Mouse (Mus musculus): ENCODE data around the gene Il22. TPM values are rescaled to one million over a fixed set of nuclear protein-coding genes. Genes with fewer than 3 reads are reported as not detected.
"Not testable (repeated sequence)": the region's sequence is repeated elsewhere in the genome, so short reads cannot be mapped to it uniquely, and the experiment has no call there.

Il22 gene
- polyA plus RNA-seq (2014; fragmentation: Nextera tagmentation; extraction: Ambion mirVana) = not detected in 2 replicates

DNA sequence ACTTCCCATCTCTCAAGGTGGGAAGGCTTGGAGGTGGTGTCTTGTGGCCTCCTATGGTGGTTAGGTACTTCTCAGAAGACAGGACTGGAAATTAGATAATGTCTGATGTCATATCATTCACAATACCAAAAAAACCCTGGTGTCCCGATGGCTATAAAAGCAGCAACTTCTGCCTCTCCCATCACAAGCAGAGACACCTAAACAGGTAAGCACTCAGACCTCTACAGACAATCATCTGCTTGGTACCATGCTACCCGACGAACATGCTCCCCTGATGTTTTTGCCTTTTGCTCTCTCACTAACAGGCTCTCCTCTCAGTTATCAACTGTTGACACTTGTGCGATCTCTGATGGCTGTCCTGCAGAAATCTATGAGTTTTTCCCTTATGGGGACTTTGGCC, at the start of gene Il22:
Gene Il22 (plus strand): TSS at position 301 of the 400 bp plus-strand sequence.
- H3K4me3 ChIP-seq (ENCODE audit: low read depth, low read length) = no peak within 1 kb of the TSS
- no peaks in the 10 kb centered on the region for H3K4me1 ChIP-seq (ENCODE audit: control insufficient read depth, insufficient read depth, low read length)
- H3K9ac ChIP-seq (replicated peaks; ENCODE audit: low read depth, low read length) = no peak within 1 kb of the TSS
- no peaks in the 10 kb centered on the region for H3K9me3 ChIP-seq (ENCODE audit: control insufficient read depth, low read depth, low read length)
- H3K27ac ChIP-seq (ENCODE audit: low read length) = no peak within 1 kb of the TSS
- ATAC-seq (ENCODE audit: insufficient number of reproducible peaks, insufficient read depth, low FRiP score, low read depth) = no peak
- no peak within 1 kb of the TSS for H3K4me2 ChIP-seq (replicated peaks; ENCODE audit: low read depth, low read length)
- WGBS = 95% methylated on average over 4 of the region's 4 CpGs
- no peaks in the 10 kb centered on the region for H3K36me3 ChIP-seq (ENCODE audit: control insufficient read depth, insufficient read depth, low read length)
- no peaks in the 10 kb centered on the region for H3K27me3 ChIP-seq (ENCODE audit: control insufficient read depth, insufficient read depth, low read length)

GRCm38 (mm10) chr10:118155932-118156331, 48.8 kb upstream of the Il22 start:
- H3K36me3 ChIP-seq (ENCODE audit: control insufficient read depth, insufficient read depth, low read length) = peaks cover 22% of the 10 kb centered on the region
- H3K4me2 ChIP-seq (replicated peaks; ENCODE audit: low read depth, low read length) = no peak overlapping the region
- H3K9me3 ChIP-seq (ENCODE audit: control insufficient read depth, low read depth, low read length) = no peaks in the 10 kb centered on the region
- ATAC-seq (ENCODE audit: insufficient number of reproducible peaks, insufficient read depth, low FRiP score, low read depth) = no peak
- H3K9ac ChIP-seq (replicated peaks; ENCODE audit: low read depth, low read length) = no peak overlapping the region
- H3K27me3 ChIP-seq (ENCODE audit: control insufficient read depth, insufficient read depth, low read length) = no peaks in the 10 kb centered on the region
- no peaks in the 10 kb centered on the region for H3K4me1 ChIP-seq (ENCODE audit: control insufficient read depth, insufficient read depth, low read length)
- no peak overlapping the region for H3K4me3 ChIP-seq (ENCODE audit: low read depth, low read length)
- H3K27ac ChIP-seq (ENCODE audit: low read length) = no peak overlapping the region

- Histone ChIP-seq H3K36me3 (ENCODE audit: control insufficient read depth, insufficient read depth, low read length) (peaks cover 25% of the 10 kb centered on the region), H3K9me3 (ENCODE audit: control insufficient read depth, low read depth, low read length) (no peaks in the 10 kb centered on the region), H3K4me1 (ENCODE audit: control insufficient read depth, insufficient read depth, low read length) (no peaks in the 10 kb centered on the region), H3K4me3 (ENCODE audit: low read depth, low read length) (no peak overlapping the region), H3K27ac (ENCODE audit: low read length) (no peak overlapping the region), H3K9ac (replicated peaks; ENCODE audit: low read depth, low read length) (no peak overlapping the region), H3K4me2 (replicated peaks; ENCODE audit: low read depth, low read length) (no peak overlapping the region), H3K27me3 (ENCODE audit: control insufficient read depth, insufficient read depth, low read length) (no peaks in the 10 kb centered on the region)
- no peak for ATAC-seq (ENCODE audit: insufficient number of reproducible peaks, insufficient read depth, low FRiP score, low read depth)
- WGBS = 92% methylated on average over 2 of the region's 2 CpGs
Observed at GRCm38 (mm10) chr10:118161131-118161530, 43.6 kb upstream of the Il22 start.

DNA sequence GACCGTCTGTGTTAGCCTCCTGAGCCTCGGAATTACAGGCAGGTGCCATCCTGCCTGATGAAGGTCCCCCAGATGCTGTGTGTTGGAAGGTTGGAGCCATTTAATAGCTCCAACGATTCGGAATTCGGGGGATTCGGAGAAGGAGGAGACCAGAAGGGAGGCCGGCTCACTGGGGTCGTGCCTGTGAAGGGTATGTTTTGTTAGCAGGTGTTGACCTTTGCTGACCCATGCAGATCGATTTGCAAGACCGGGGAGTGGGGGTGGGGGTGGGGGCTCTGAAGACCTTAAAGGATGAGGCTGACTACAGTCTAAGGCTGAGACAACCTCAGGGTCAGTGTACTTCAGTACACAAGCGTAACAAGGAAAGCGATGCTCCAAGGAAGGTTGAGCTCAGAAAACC, 35.5 kb upstream of the Il22 start:
- Histone ChIP-seq H3K9ac (replicated peaks; ENCODE audit: low read depth, low read length) (no peak overlapping the region), H3K4me3 (ENCODE audit: low read depth, low read length) (no peak overlapping the region), H3K36me3 (ENCODE audit: control insufficient read depth, insufficient read depth, low read length) (peaks cover 5% of the 10 kb centered on the region), H3K9me3 (ENCODE audit: control insufficient read depth, low read depth, low read length) (no peaks in the 10 kb centered on the region), H3K4me1 (ENCODE audit: control insufficient read depth, insufficient read depth, low read length) (no peaks in the 10 kb centered on the region), H3K27me3 (ENCODE audit: control insufficient read depth, insufficient read depth, low read length) (no peaks in the 10 kb centered on the region), H3K27ac (ENCODE audit: low read length) (no peak overlapping the region), H3K4me2 (replicated peaks; ENCODE audit: low read depth, low read length) (no peak overlapping the region)
- ATAC-seq (ENCODE audit: insufficient number of reproducible peaks, insufficient read depth, low FRiP score, low read depth) = no peak
- WGBS = 61% methylated on average over 12 of the region's 12 CpGs

GRCm38 (mm10) chr10:118172416-118172815, 32.3 kb upstream of the Il22 start:
- Histone ChIP-seq H3K4me3 (ENCODE audit: low read depth, low read length) (no peak overlapping the region), H3K4me2 (replicated peaks; ENCODE audit: low read depth, low read length) (no peak overlapping the region), H3K36me3 (ENCODE audit: control insufficient read depth, insufficient read depth, low read length) (no peaks in the 10 kb centered on the region; the same call in 1 of the 2 replicates), H3K4me1 (ENCODE audit: control insufficient read depth, insufficient read depth, low read length) (no peaks in the 10 kb centered on the region), H3K9ac (replicated peaks; ENCODE audit: low read depth, low read length) (no peak overlapping the region), H3K27ac (ENCODE audit: low read length) (no peak overlapping the region), H3K27me3 (ENCODE audit: control insufficient read depth, insufficient read depth, low read length) (no peaks in the 10 kb centered on the region), H3K9me3 (ENCODE audit: control insufficient read depth, low read depth, low read length) (no peaks in the 10 kb centered on the region)
- 72% methylated on average over 8 of the region's 8 CpGs for WGBS
- no peak for ATAC-seq (ENCODE audit: insufficient number of reproducible peaks, insufficient read depth, low FRiP score, low read depth)

GRCm38 (mm10) chr10:118172876-118173275, 31.9 kb upstream of the Il22 start:
- Histone ChIP-seq H3K4me2 (replicated peaks; ENCODE audit: low read depth, low read length) (no peak overlapping the region), H3K9me3 (ENCODE audit: control insufficient read depth, low read depth, low read length) (no peaks in the 10 kb centered on the region), H3K27ac (ENCODE audit: low read length) (no peak overlapping the region), H3K36me3 (ENCODE audit: control insufficient read depth, insufficient read depth, low read length) (no peaks in the 10 kb centered on the region; the same call in 1 of the 2 replicates), H3K27me3 (ENCODE audit: control insufficient read depth, insufficient read depth, low read length) (no peaks in the 10 kb centered on the region), H3K4me3 (ENCODE audit: low read depth, low read length) (no peak overlapping the region), H3K4me1 (ENCODE audit: control insufficient read depth, insufficient read depth, low read length) (no peaks in the 10 kb centered on the region), H3K9ac (replicated peaks; ENCODE audit: low read depth, low read length) (no peak overlapping the region)
- WGBS = 93% methylated on average over 3 of the region's 3 CpGs
- ATAC-seq (ENCODE audit: insufficient number of reproducible peaks, insufficient read depth, low FRiP score, low read depth) = no peak

GRCm38 (mm10) chr10:118175542-118175941, 29.2 kb upstream of the Il22 start:
- H3K4me3 ChIP-seq (ENCODE audit: low read depth, low read length); ATAC-seq (ENCODE audit: insufficient number of reproducible peaks, insufficient read depth, low FRiP score, low read depth); H3K4me2 ChIP-seq (replicated peaks; ENCODE audit: low read depth, low read length); H3K9ac ChIP-seq (replicated peaks; ENCODE audit: low read depth, low read length); H3K27ac ChIP-seq (ENCODE audit: low read length); H3K27me3 ChIP-seq (ENCODE audit: control insufficient read depth, insufficient read depth, low read length); H3K4me1 ChIP-seq (ENCODE audit: control insufficient read depth, insufficient read depth, low read length); H3K36me3 ChIP-seq (ENCODE audit: control insufficient read depth, insufficient read depth, low read length); H3K9me3 ChIP-seq (ENCODE audit: control insufficient read depth, low read depth, low read length): not testable (repeated sequence)
- WGBS = 76% methylated on average over 4 of the region's 4 CpGs

GRCm38 (mm10) chr10:118178735-118179151, 26.0 kb upstream of the Il22 start:
- H3K4me2 ChIP-seq (replicated peaks; ENCODE audit: low read depth, low read length) = no peak overlapping the region
- H3K9me3 ChIP-seq (ENCODE audit: control insufficient read depth, low read depth, low read length) = no peaks in the 10 kb centered on the region
- H3K4me1 ChIP-seq (ENCODE audit: control insufficient read depth, insufficient read depth, low read length) = no peaks in the 10 kb centered on the region
- no peaks in the 10 kb centered on the region for H3K36me3 ChIP-seq (ENCODE audit: control insufficient read depth, insufficient read depth, low read length)
- no peaks in the 10 kb centered on the region for H3K27me3 ChIP-seq (ENCODE audit: control insufficient read depth, insufficient read depth, low read length)
- WGBS = 78% methylated on average over 10 of the region's 10 CpGs
- no peak overlapping the region for H3K27ac ChIP-seq (ENCODE audit: low read length)
- ATAC-seq (ENCODE audit: insufficient number of reproducible peaks, insufficient read depth, low FRiP score, low read depth) = no peak
- no peak overlapping the region for H3K4me3 ChIP-seq (ENCODE audit: low read depth, low read length)
- H3K9ac ChIP-seq (replicated peaks; ENCODE audit: low read depth, low read length) = no peak overlapping the region

DNA sequence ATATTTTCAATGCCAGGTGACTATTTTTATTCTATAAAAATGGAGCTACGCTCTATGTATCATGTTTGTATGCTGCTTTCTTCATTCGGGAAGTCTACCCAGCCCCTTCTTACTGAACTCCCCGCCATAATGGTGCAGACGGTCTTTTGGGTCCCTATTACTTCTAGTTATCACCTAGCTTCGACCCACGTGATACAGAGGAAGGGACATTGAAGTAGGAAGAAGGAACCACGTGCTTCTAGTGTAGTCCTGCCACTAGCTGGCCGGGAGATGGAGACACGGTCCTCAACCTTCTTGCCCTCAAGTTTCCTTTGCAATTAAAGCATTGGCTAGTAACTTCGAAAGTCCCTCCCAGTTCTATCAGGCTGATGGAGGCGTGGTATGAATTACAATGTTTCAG, 25.5 kb upstream of the Il22 start:
- H3K9me3 ChIP-seq (ENCODE audit: control insufficient read depth, low read depth, low read length) = no peaks in the 10 kb centered on the region
- no peak overlapping the region for H3K4me2 ChIP-seq (replicated peaks; ENCODE audit: low read depth, low read length)
- H3K4me3 ChIP-seq (ENCODE audit: low read depth, low read length) = no peak overlapping the region
- H3K36me3 ChIP-seq (ENCODE audit: control insufficient read depth, insufficient read depth, low read length) = no peaks in the 10 kb centered on the region
- no peak overlapping the region for H3K27ac ChIP-seq (ENCODE audit: low read length)
- no peaks in the 10 kb centered on the region for H3K27me3 ChIP-seq (ENCODE audit: control insufficient read depth, insufficient read depth, low read length)
- 89% methylated on average over 11 of the region's 11 CpGs for WGBS
- no peaks in the 10 kb centered on the region for H3K4me1 ChIP-seq (ENCODE audit: control insufficient read depth, insufficient read depth, low read length)
- H3K9ac ChIP-seq (replicated peaks; ENCODE audit: low read depth, low read length) = no peak overlapping the region
- ATAC-seq (ENCODE audit: insufficient number of reproducible peaks, insufficient read depth, low FRiP score, low read depth) = no peak
